Mouse (Mus musculus) heart, embryonic 12.5 days (tissue): ENCODE measurements around the gene Fxr1. TPM values are rescaled to one million over a fixed set of nuclear protein-coding genes. Genes with fewer than 3 reads are reported as not detected.

Experiments used
- ATAC-seq: fragments of 200-750 bp; cut with Nextera tagmentation; 2 replicates; pipeline ENCODE4 v1.8.0; 2017; ENCODE audit warnings: moderate TSS enrichment, moderate library complexity; ENCODE audit not compliant: insufficient number of reproducible peaks, low FRiP score
- H3K27ac ChIP-seq: fragments of 300-500 bp; sonication (generic); 2 replicates; pipeline ENCODE4 v1.5.1; 2016; ENCODE audit warnings: mild to moderate bottlenecking, moderate library complexity; ENCODE audit not compliant: poor library complexity, severe bottlenecking
- H3K27me3 ChIP-seq: fragments of 300-500 bp; sonication (generic); replicated peaks from 2 replicates; pipeline ENCODE4 v1.6.1; 2016; ENCODE audit warnings: mild to moderate bottlenecking, moderate library complexity
- H3K36me3 ChIP-seq: fragments of 300-500 bp; sonication (generic); 2 replicates; pipeline ENCODE4 v1.6.1; 2016; ENCODE audit warnings: mild to moderate bottlenecking, moderate library complexity
- H3K4me1 ChIP-seq: fragments of 300-500 bp; sonication (generic); replicated peaks from 2 replicates; pipeline ENCODE4 v1.6.1; 2016; ENCODE audit warnings: mild to moderate bottlenecking
- H3K4me2 ChIP-seq: fragments of 300-500 bp; sonication (generic); 2 replicates; pipeline ENCODE4 v1.6.1; 2016; ENCODE audit warnings: mild to moderate bottlenecking, moderate library complexity
- H3K4me3 ChIP-seq: fragments of 300-500 bp; sonication (generic); 2 replicates; pipeline ENCODE4 v1.5.1; 2016; ENCODE audit warnings: mild to moderate bottlenecking
- H3K9ac ChIP-seq: fragments of 300-500 bp; sonication (generic); 2 replicates; pipeline ENCODE4 v1.6.1; 2016; ENCODE audit warnings: mild to moderate bottlenecking, moderate library complexity
- H3K9me3 ChIP-seq: fragments of 300-500 bp; sonication (generic); replicated peaks from 2 replicates; pipeline ENCODE4 v1.6.1; 2016; ENCODE audit warnings: mild to moderate bottlenecking, moderate library complexity
- WGBS: fragments of 180-500 bp; shearing (Covaris S2); methylation state at CpG from one replicate; pipeline ENCODE4 v1.1.7; 2016; 5-methylcytosine and 5-hydroxymethylcytosine counted together
- polyA plus RNA-seq: library from polyadenylated mRNA; unstranded; fragments of >200 nt; fragmentation: Nextera tagmentation; extraction: Ambion mirVana; gene quantifications from 2 replicates; pipeline ENCODE4 v1.2.1, GENCODE M21; 2016

Gene Fxr1
- polyA plus RNA-seq, 1 experiment from 2014 or later: 76.1 TPM

DNA sequence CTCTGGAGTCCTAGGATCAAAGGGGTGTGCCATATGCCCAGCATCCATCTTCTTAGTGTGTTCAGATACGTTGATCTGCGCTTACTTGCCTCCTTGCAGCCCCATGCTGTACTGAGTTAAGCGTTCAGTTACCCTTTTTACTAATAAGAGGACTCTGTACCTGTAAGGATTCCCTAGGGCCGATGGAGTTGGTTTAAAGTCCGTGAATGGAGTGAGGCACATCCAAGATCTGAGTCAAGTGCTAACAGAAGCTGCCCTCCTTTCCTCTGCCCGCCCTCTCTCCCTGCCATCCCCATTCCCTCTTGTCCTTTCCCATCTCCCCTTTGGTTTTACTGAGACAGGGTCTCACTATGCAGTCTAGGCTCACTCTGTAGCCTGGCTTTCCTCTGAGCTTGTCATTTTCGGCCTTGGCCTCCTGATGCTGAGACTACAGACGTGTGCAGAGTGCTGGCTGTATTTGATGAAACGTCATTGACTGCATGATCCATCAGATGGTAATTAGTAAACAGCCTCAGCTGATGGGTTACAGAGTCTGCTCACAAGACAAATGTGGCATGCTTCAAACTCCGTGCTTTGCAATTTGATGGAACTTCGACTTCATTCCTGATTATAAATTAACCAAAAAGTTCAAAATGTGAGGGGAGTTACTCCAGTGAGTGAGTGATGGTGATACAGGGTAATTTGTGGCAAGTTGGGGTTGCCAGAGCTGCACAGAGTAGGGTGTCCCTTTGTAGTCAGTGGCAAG lies 92.4 kb downstream of the Fxr1 start:
- H3K27ac ChIP-seq: no peak overlapping the region
- H3K27me3 ChIP-seq: no peaks in the 10 kb centered on the region
- H3K4me3 ChIP-seq: no peak overlapping the region
- H3K4me1 ChIP-seq: peaks cover 5% of the 10 kb centered on the region; the same call in 1 of the 2 replicates
- no peak overlapping the region for H3K4me2 ChIP-seq
- 67% methylated on average over 11 of the region's 11 CpGs for WGBS
- no peaks in the 10 kb centered on the region for H3K9me3 ChIP-seq
- no peak for ATAC-seq
- no peak overlapping the region for H3K9ac ChIP-seq
- H3K36me3 ChIP-seq: no peaks in the 10 kb centered on the region

DNA sequence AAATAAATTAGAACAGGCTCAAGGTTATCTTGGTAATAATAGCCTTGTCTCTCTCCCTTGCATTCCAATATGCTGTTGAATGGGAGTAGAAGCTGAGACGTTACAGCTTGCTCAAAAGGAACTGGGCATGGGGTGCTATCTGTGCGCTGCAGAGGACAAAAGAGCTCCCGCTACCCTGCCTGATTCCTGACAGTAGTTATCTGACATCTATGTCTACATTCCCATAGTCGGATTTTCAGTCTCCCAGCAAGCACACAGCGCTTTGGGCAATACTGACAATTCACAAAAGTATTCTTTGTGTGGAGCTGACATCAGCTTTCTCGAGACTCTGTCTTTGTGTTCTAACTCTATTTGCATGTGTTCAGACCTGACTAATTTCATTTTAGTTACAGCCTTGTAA lies 96.1 kb downstream of the Fxr1 start:
- Histone ChIP-seq H3K4me1 (no peaks in the 10 kb centered on the region), H3K9ac (no peak overlapping the region), H3K36me3 (no peaks in the 10 kb centered on the region), H3K4me3 (no peak overlapping the region), H3K27me3 (no peaks in the 10 kb centered on the region), H3K9me3 (no peaks in the 10 kb centered on the region), H3K4me2 (no peak overlapping the region), H3K27ac (no peak overlapping the region)
- ATAC-seq: no peak
- WGBS: 39% methylated on average over 6 of the region's 6 CpGs

DNA sequence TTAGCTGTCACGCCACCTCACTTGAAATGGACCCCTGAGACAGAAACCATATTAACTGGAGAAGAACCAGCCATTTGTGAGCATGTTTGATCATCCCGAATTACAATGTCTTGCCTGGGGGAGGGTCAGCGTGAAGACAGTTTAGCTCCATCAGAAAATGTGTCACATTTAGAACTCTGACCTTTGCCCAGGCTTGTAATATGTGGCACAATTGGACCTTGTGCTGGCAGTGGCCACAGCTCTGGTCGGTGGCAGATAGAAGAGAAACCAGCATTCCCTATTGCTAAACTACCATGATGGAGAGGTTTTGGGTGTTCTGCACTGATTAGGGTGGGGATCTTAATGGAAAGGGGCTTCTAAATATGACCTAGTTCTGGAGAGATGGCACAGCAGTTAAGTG lies 100.1 kb downstream of the Fxr1 start:
- ATAC-seq: no peak
- Histone ChIP-seq H3K4me1 (no peaks in the 10 kb centered on the region), H3K4me3 (no peak overlapping the region), H3K36me3 (no peaks in the 10 kb centered on the region), H3K9me3 (no peaks in the 10 kb centered on the region), H3K27ac (no peak overlapping the region), H3K9ac (no peak overlapping the region), H3K4me2 (no peak overlapping the region), H3K27me3 (no peaks in the 10 kb centered on the region)
- WGBS: 70% methylated on average over 4 of the region's 4 CpGs

Other genes starting within 250 kb of the Fxr1 start
- gene Ttc14, start 220.1 kb upstream of the Fxr1 start, polyA plus RNA-seq: 51.4 and 58.7 TPM in 2 replicates
- gene Ccdc39, start 175.6 kb upstream of the Fxr1 start, polyA plus RNA-seq: 0.54 and 1.1 TPM in 2 replicates
- 126 and 128 TPM in 2 replicates for gene Dnajc19, start 61.4 kb downstream of the Fxr1 start, polyA plus RNA-seq